Mouse (Mus musculus) kidney, adult 8-10 months (tissue): ENCODE measurements around the gene Dnajc30.
A peak's percentile ranks its signal among the peaks of the same experiment; 100 is the strongest.
"Not testable (repeated sequence)": the region's sequence is repeated elsewhere in the genome, so short reads cannot be mapped to it uniquely, and the experiment has no call there.

ENCODE experiments used
- DNase-seq, 2 experiments: peaks; one replicate each; pipeline ENCODE4 v3.0.0; 2022

The Dnajc30 gene

DNA sequence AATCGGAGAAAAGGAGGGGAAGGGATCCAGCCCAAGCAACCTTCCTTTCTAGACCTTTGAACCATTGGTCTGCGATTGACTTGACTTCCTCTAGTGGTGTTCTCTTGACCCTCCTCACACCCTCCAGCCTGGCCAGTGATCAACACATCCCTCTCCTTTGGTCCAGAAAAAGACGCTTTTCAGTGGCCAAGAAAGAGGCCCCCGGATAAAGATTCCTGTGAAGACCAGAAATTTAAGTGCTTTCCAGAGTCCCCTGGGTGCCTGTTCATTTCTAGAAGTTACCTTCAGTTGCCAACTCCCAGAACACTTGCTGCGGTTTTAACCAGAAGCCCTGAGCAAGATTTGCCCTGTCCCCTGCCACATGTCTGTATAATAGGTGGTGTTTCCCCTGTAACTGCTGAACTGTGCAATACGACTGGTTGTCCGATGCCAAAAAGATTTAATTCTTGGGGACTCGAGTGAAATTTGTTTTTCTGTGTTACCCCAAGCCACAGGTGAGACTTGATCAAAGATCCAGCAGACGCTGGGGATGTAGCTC is 976 bp downstream of the Dnajc30 start, which contains the start of gene Bud23:
TSS of gene Bud23 (minus strand) at position 51 of the 538 bp plus-strand sequence.
- DNase-seq, result not testable (repeated sequence)

DNA sequence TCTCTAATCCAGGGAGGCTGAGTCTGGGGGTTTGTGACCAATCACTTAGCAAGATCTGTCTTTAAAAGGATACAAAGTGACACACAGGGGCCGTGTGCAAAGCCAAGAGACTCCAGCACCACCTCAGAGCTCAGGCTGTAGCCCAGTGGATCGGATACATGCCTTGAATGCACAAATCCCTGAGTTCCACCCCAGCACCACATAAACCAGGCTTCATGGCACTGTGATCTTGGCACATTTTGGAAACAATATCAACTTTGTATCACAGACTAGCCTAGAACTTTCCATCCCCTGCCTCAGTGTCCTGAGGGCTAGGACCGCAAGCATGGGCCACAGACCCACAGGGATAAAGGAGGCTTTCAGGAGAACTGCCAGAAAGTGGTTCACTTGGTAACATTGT is 2.0 kb downstream of the Dnajc30 start:
- DNase-seq, result no peak

DNA sequence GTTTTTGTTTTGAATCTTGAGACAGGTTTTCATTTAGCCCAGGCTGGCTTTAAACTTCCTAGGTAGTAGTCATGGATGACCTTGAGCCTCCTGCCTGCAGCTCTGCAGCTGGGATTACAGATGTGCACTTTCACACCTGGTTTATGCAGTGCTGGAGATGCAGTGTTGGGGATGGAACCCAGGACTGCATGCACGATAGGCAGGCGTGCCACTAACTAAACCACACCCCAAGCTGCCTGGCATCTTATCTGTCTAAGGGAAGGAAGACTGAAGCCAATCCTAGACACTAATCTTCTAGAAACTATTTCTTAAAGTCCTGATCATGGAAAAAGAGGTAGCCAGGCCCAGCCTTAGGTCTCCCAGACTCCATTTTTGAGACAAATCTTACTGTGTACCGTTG is 6.4 kb downstream of the Dnajc30 start:
- no peak for DNase-seq

DNA sequence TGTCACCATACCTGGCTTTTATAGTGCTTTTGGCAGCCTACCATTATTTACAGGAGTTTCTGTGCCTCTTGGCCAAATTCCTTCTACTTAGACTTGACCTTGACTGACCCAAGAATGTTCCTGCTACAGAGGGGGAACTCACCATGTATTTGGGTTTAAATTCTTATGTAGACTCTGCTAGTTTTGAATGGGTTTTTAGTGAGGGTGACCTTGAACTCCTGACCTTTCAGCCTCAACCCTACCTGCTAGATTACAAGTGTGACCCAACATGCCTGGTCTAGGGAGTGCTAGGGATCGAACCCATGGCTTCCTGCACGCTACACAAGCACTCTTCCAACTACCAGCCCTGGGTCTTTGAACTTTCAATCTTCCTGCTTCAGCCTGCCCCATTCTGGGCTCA is 8.1 kb downstream of the Dnajc30 start:
- DNase-seq, result no peak

DNA sequence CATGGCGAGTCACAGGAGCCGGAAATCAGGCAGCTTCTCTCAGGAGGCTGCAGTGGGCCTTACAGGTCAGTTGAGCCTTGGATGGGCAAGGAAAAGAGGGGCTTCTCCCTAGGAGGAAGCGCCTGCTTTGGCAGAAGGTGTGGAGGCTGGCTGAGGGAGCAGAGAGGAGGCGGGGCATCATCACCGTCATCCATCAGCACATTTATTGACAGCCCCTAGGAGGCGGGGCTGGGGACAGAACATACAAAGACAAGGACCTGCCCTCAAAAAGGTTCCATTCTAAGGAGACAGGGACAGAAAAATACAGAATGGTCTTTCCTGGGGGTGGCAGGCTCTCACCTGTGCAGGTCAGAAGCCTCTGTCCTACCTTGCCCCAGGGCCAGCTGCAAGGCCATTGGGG is 8.7 kb downstream of the Dnajc30 start:
- DNase-seq, result no peak

DNA sequence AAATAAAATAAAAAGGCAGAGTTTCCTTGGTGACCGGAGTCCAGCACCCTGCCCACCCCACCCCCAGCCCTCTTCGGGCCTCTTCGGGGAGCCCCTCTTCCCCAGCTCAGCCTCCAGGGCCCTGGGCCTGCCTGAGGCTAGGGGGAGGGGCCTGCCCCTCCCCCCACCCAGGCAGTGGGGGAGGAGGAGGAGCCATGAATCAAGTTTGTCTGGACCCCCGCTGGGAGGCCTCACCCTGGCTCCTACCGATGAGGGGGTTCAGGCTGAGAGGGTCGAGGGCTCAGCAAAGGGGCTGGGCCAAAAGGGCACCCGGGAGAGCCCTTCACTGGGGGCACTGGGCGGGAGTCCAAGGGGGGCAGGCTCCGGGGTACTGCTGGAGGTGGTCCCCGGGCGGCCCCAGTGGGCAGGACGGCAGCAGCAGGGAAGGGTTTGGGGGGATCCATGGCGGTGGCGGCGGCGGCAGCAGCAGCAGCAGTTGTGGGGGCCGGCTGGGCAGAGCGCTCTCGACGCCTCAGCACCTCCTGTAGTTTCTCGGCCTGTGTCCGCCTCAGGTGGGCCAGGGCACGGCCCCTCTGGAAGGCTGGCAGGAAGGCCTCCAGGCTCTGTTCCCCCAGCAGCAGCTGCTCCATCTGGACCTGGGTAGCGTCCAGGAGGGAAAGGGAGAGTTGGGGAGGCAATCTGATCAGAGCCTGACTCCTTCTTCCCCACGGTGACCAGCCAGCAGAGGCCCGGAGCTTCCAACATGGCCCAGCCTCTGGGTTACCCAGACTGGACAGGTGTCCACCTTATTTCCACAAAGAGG is 9.5 kb downstream of the Dnajc30 start:
- no peak for DNase-seq

DNA sequence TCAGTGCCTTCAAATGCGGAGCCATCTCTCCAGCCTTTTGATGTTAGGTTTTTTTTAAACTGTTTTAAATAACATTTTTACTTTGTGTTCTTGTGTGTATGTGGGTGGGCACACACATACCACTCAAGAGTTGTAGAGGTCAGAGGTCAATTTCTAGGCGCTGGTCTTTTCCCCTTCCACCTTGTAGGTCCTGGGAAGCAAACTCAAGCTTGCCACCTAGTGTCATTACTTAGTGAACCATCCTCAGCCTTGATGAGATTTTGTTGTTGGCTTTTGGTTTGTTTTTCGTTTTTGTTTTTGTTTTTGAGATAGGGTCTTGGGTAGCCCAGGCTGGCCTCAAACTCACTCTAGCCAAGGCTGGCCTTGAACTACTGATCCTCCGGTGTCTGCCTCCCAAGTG is 11.7 kb downstream of the Dnajc30 start:
- no peak for DNase-seq

DNA sequence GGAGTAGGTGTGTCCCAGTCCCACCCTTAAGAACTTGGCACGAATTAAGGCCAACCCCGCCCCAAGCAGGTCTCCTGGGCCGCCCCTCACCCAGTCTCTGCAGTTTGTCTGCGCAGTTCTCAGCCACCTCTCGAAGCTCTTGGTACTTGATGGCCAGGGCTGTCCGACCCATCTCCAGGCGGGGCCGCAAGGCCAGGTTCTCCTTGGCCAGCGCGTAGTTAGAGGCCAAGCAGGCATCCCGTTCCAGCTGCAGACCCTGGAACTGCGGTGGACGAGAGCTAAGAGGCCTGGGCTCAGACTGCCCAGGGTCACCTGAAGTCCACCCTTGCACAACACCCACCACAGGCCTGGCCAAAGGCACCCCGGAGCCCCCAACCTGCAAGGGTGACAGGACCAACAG is 12.4 kb downstream of the Dnajc30 start:
- DNase-seq, result peak in 1 of 2 experiments; percentile 26

DNA sequence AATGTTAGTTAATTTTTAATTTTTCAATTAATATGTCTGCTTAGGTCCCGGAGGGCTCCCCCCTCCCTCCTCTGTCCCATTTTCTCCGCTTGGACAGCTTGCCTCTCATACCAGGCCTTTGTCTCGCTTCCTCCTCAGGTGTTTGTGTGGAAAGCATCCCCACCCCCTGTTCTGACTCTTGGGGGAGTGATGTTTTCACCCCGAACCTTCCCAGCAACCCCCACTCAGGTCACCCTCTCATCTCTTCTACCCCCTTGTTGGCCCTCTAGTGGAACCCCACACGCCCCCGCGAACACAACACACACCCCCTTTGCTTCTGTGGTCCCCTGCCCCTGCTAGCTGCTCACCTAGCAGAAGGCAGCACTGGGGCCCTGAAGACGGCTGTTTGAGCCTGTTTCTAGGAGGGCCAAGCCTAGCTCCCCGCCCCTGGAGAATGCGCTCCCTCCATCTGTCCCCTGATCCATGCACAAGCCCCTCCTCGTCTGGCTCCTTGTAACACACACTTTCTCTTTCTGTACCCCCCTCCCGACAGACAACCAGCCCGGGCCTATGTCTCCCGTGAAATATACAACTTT is 13.0 kb downstream of the Dnajc30 start:
- peak; percentile 67 to 74 for DNase-seq

DNA sequence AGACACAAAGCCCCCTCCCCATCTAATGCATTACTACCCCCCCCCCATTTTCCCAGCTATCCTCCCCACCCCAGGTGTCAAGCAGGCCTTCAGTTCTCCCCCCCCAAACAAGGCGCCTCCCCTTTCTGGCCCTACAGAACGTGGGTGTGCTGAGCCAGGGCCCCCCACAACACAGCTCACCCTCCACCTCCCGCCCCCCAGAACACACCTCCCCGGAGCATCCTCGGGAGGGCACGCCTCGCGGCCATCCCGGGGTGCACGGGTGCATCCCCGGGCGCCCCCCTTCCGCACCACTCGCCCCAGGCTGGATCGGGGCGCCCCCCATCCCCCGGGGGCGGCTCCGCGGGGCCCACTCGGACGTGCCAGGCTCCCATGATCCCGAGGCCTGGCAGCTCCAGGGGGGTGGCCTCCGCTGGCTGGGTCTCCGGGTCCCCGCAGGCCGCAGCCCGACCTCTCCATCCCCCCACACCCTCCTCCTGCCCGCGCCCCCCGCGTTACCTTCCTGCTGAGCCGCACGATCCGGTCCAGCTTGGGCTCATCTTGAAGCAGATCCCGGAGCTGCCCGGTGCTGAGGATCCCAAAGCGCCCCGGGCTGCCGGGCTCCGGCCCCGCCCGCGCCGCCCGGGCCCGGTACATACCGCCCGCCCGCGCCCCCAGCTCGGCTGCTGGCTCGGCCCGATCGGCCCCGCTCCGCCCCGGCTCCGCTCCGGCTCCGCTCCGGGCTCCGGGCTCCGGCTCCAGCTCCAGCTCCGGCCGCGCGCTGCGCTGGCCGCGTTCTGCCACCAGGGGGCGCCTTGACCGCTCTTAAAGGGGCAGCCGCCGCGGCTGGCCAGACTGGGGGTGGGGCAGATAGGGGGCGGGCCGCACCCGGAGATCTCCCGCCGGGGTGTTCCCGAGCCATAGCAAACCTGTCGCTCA is 13.8 kb downstream of the Dnajc30 start, which contains the start of gene Vps37d:
TSS of gene Vps37d (minus strand) at position 703 of the 918 bp plus-strand sequence.
- DNase-seq, result peak; percentile 85 to 93

DNA sequence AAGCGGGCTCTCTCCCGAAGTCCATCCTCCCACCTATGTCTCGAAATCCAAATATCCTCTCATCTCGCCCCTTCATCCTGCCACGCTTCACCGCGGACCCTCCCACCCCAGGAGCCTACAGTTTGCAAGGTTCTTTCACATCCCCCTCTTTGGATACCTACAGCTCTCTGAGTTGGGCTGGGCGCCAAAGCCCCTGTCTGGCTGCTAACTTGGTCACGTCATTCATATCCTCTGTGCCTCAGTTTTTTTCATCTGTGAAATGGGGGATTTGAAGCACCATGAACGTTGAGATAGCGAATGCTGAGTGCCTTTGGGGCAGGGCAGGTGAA is 14.4 kb downstream of the Dnajc30 start:
- DNase-seq, result no peak

DNA sequence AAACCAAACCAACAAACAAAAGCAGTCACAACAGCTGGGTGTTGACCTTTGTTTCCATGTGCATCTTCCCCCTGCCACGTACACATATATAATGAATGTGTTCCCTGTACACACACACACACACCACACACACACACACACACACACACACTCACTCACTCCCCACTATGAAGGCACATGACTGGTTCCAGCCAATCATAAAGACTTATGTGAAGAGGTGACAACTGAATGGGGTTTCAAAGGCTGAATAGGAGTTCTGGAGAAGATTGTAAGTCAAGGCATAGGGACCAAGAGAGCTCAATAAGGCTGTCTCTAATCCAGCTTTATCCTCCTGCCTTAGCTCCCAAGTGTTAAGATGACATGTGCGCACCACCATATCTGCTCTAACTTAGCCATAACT is 15.6 kb downstream of the Dnajc30 start:
- no peak for DNase-seq

DNA sequence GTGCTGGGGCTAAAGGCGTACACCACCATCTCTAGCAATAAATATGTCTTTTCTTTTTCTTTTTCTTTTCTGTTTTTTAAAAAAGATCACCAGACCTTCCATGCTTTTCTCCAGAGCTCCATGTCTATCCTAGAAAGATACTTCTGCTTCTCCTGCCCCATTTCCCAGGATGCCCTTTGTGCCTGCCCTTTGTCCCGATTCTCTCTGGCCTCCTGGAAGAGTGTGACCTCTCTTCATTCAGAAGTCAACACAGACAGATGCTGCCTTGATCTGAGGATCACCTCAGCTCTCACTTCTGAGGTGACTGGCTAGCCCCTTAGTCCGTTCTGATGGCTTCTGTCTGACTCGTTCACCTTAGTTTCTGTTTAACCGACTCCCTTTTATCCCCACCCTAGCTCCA is 16.5 kb downstream of the Dnajc30 start:
- DNase-seq, result peak; percentile 30 to 36

DNA sequence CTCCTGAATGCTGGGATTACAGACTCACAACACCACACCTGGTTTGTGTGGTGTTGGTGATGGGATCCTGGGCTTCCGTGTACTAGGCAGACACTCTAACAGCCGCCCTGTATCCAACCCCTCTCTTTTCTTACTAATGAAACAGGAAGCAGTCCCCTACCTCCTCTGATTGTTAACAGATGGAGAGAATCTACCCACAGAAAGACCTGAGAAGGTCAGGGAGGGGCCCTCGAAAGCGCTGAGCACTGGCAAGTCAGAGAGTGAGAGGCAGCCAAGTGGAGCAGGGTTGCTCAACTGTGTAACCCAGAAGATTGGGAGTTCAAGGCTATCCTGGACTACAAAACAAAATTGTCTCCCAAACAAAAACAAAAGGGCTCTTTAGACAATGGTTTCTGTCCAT is 22.9 kb downstream of the Dnajc30 start:
- DNase-seq, result no peak

DNA sequence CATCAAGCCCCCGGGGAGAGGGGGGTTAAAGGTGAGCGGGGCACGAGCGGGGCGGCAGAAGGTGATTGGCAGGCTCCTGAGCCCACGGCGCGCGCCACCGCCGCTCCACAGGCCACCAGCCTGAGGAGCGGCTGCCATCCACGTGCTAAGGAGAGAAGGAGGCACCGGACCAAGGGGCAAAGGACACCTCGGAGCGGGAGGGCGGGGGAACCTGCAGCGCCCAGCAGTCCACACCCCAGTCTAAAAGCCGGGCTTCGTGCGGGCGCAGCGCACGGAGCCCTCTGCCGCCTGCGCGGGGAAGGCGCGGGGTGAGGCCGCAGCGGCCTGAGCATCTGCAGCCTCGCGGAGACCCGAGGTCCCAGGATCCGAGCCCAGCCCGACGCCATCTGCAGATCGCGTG is 25.7 kb downstream of the Dnajc30 start, which contains the start of gene Mlxipl:
TSS of gene Mlxipl (plus strand) at position 238 of the 400 bp plus-strand sequence.
- DNase-seq, result peak; percentile 76 to 79

DNA sequence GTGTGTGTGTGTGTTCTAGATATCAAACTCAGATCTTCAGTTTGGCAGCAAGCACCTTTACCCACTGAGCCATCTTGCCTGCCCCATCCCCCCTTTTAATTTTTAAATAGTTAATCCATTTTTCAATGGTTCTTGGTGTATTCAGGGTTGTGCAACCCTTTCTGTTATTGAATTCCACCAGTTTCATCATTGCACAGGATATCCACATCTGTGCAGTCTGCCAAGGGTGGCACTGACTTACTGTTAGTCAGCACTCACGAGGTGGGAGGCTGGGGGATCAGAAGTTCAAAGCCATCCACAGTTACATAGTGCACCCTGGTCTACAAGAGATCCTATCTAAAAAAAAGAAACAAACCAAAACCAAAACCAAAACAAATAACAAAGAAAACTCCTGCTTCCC is 37.0 kb downstream of the Dnajc30 start:
- DNase-seq, result no peak

DNA sequence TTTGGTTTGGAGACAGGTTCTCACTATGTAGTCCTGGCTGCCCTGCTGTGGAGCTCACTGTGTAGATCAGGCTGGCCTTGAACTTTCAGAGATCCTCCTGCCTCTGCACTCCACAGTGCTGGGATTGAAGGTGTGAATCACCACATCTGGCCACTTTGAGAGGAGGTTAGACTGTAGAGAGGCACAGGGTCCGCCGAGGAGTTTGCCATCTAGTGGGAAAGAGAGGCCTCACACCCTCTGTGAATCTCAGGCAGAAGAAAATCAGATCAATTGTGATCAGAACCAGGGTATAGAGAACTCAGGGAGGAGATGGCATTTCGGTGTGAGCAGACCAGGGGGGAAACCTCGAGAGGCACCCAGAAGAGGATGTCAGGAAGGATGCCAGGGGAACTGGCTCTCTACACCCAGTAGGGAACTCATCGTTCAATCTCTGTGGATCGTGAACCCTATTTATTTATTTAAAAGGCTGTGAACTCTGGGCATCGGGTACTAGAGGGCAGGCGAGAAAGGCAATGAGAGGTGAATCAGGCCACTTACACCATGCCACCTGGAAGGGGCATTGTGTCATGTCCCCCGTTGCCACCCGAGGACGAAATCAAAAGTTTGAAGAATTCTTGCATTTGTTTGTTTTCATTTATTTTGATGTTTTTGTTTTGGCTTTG is 40.1 kb downstream of the Dnajc30 start:
- DNase-seq, result peak in 1 of 2 experiments; percentile 39

DNA sequence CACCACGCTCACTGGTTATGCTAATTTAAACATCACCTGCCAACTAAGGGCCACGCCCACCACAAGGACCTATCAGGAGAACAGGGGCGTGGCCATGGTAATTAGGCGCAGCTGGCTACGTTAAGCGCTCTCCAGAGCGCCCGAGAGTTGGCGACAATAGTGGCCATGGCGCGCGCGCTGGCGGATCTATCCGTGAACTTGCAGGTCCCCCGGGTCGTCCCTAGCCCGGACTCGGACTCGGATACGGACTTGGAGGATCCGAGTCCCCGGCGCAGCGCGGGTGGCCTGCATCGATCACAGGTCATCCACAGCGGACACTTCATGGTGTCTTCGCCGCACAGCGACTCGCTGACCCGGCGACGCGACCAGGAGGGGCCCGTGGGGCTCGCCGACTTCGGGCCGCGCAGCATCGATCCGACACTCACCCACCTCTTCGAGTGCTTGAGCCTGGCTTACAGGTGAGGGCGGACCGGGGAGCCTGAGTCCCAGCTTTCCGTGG is 42.8 kb downstream of the Dnajc30 start:
- DNase-seq, result peak; percentile 96

DNA sequence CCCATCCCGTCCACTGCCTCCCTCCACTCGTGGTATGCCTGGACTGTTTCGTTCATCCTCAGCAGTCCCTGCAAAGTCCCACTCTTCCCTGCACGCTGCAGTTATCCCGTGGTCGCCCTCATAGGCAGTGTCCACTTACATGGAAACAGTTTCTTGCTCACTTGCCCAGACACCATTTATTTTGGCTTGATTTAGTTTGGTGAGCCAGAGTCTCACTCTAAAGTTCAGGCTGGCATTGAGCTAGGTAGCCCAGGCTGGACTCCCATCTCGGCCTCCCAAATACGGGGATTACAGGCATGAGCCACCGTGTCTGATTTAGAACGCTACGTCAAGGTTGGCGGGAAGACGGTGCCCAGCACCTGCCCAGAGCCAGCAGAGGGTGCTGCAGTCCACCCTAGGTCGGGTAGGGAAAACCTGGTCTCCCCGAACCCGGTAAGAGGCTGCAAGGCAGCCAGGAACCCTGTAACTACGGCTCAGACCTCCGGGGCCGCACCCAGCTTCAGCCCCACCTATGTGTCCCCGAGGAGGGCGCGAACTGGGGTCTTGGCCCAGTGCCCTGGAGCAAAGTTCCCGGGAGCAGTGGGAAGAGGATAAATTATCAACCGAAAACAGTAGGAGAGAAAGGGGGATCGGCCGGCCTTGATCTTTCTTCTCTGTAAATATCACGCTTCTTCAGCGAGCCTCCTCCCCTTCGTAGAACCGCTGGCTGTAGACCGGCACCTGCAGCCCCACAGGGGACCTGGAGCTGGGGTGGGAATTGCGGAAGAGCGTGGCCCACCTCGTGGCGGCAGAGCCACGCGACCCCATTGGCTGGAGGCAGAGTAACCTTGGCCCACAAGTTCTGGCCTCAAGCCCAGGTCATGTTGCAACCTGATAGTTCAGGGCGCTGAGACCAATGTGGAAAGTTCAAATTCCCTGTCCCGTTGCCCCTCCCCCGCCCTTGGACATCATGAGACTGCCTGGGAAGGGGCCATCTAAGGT is 43.8 kb downstream of the Dnajc30 start:
- DNase-seq, result peak; percentile 93 to 95

DNA sequence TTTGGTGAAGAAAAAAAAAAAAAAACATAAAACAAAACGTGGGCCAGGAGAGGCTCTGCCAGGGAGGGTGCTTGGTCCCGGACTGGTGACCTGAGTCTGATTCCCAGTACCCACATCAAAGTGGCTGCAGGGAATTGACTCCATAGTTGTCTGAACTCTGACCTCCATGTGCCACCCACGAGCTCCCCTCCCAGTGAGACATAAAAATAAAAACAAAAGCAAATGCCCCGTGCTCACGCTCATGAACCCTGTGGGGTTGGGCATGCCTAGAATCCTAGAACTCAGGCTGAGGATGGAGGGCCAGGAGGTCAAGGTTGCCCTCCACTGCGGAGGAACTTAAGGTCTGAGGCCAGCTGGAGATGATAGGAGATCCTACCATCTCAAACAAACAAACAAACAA is 45.0 kb downstream of the Dnajc30 start:
- DNase-seq, result peak; percentile 49 to 59

DNA sequence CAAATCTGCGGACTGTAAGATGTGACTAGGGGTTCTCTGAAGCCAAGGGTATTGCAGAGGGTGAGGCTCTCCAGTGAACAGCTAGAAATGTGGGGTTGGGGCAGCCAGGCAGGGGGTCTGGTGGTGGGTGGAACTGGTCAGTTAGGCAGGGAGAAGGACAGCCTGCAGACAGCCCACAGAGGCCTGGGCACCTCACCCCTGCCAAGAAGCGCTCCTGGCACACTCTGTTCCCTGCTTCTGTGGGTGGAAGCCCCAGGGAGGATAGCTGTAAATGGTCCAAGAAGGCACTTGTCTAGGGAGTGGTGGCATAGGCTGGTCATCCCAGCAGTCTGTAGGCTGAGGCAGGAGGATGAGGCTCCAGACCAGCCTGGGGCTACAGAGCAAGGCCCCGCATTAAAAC is 45.4 kb downstream of the Dnajc30 start:
- peak; percentile 27 to 61 for DNase-seq
